Mouse (Mus musculus) lung, adult 18-20 months (tissue): ENCODE data around the gene P3h1.
A peak's percentile ranks its signal among the peaks of the same experiment; 100 is the strongest.

Experiments used
- DNase-seq, 2 experiments: peaks; one replicate each; pipeline ENCODE4 v3.0.0; 2022; ENCODE audit warnings: mixed read lengths in 2 of 2

The P3h1 gene

GRCm38 (mm10) chr4:119239181-119239682 lies 6.5 kb downstream of the P3h1 start:
- DNase-seq = peak in 1 of 2 experiments; percentile 42

GRCm38 (mm10) chr4:119241664-119242063 lies 8.9 kb downstream of the P3h1 start:
- no peak for DNase-seq

GRCm38 (mm10) chr4:119242571-119242970 lies 9.9 kb downstream of the P3h1 start:
- DNase-seq = no peak

GRCm38 (mm10) chr4:119244468-119245240 lies 11.9 kb downstream of the P3h1 start:
- no peak for DNase-seq

GRCm38 (mm10) chr4:119245556-119245955 lies 12.8 kb downstream of the P3h1 start:
- peak; percentile 46 to 50 for DNase-seq

- DNase-seq = no peak
Measured at GRCm38 (mm10) chr4:119245961-119246360, 13.2 kb downstream of the P3h1 start.

- DNase-seq = no peak
Measured at GRCm38 (mm10) chr4:119246688-119247225, 14.0 kb downstream of the P3h1 start.

- peak; percentile 82 to 88 for DNase-seq
Measured at GRCm38 (mm10) chr4:119247462-119248235, 14.9 kb downstream of the P3h1 start.

GRCm38 (mm10) chr4:119248407-119248965 lies 15.8 kb downstream of the P3h1 start:
- DNase-seq = peak; percentile 66 to 75

GRCm38 (mm10) chr4:119252025-119252808 lies 19.5 kb downstream of the P3h1 start:
- DNase-seq = no peak

GRCm38 (mm10) chr4:119254012-119254618 lies 21.4 kb downstream of the P3h1 start:
- no peak for DNase-seq

GRCm38 (mm10) chr4:119255351-119255750 lies 22.6 kb downstream of the P3h1 start, which contains the start of gene Cldn19:
TSS of gene Cldn19 (plus strand) at chr4:119255414.
- no peak for DNase-seq

- DNase-seq = no peak
Measured at GRCm38 (mm10) chr4:119257083-119257482, 24.4 kb downstream of the P3h1 start.

- DNase-seq = no peak
Measured at GRCm38 (mm10) chr4:119259344-119260254, 26.9 kb downstream of the P3h1 start.

- DNase-seq = peak in 1 of 2 experiments; percentile 51
Measured at GRCm38 (mm10) chr4:119261087-119261713, 28.5 kb downstream of the P3h1 start.

- DNase-seq = no peak
Measured at GRCm38 (mm10) chr4:119262483-119262882, 29.8 kb downstream of the P3h1 start.

GRCm38 (mm10) chr4:119263459-119263858 lies 30.7 kb downstream of the P3h1 start:
- no peak for DNase-seq

- DNase-seq = no peak
Measured at GRCm38 (mm10) chr4:119266606-119267005, 33.9 kb downstream of the P3h1 start.

GRCm38 (mm10) chr4:119274627-119275026 lies 41.9 kb downstream of the P3h1 start:
- DNase-seq = peak; percentile 67 to 86

GRCm38 (mm10) chr4:119275226-119275625 lies 42.5 kb downstream of the P3h1 start:
- peak; percentile 52 to 69 for DNase-seq
